Mouse (Mus musculus): ENCODE results near the gene Bcl2. TPM values are rescaled to one million over a fixed set of nuclear protein-coding genes. Genes with fewer than 3 reads are reported as not detected.

Bcl2 gene
- polyA plus RNA-seq, 1 experiment: 5.3 TPM

DNA sequence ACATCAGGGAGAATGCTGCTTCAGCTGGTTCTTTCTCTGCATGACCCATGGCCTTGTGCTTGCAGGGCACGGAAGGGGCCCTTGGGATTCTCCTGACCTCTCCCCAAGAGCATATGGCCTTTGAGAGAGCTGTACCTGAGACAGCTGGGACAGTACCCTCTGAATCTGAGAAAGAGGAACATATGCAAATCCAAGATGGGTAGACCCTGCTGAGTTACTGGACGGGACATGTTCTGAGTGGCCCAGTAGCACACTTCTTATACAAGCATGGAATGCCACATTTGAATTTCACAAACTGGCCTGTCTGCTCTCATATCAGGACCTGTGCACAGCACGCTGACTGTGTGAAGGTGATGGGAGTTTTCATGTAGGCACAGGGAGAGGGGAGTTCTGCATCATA is 31.2 kb downstream of the Bcl2 start:
- no peak overlapping the region for H3K4me3 ChIP-seq (ENCODE audit: insufficient read depth, low read length)
- TF ChIP-seq CTCF (IDR thresholded peaks at IDR 0.05; ENCODE audit: borderline replicate concordance, insufficient read depth, low read length) (no peak), POLR2A (IDR thresholded peaks at IDR 0.05; ENCODE audit: low read depth, low read length) (no peak)
- no peaks in the 10 kb centered on the region for H3K4me1 ChIP-seq (ENCODE audit: control insufficient read depth, insufficient read depth, low read length)
- H3K27ac ChIP-seq (ENCODE audit: insufficient read depth, low read length): no peak overlapping the region

DNA sequence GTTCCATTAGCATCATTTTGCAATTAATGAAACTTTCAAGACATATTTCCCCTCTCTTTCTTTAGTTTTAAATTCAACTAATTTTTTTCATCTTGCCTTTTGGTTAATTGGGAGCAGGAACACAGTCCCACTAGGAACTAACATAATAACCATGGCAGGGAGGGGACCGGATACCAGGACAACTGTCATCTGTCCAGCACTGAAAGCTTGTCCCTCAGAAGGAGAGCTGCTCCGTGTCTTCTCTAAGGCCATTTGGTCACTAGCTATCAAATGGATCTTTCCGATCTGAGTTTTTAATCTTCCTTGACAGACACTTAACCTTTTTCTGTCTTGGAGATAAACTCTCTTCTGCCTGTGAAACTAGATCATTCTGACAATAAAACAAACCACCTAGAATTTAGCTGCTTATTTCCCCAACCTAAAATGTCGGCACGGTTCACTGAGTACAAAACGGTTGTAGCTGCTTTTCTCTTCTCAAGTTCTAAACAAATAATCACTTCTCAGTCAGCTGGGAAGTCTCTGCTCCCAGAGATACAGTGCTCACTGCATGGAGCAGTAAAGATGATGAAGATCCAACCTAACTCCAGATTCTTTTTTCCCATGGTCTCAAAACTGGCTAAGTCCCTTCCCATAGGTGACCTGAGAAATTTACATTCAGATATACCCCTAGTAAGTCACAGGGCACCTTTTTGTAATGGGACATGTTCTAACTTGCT is 34.1 kb downstream of the Bcl2 start:
- no peak overlapping the region for H3K4me3 ChIP-seq (ENCODE audit: insufficient read depth, low read length)
- TF ChIP-seq POLR2A (IDR thresholded peaks at IDR 0.05; ENCODE audit: low read depth, low read length): no peak
- TF ChIP-seq CTCF (IDR thresholded peaks at IDR 0.05; ENCODE audit: borderline replicate concordance, insufficient read depth, low read length): no peak
- no peak overlapping the region for H3K27ac ChIP-seq (ENCODE audit: insufficient read depth, low read length)
- H3K4me1 ChIP-seq (ENCODE audit: control insufficient read depth, insufficient read depth, low read length): no peaks in the 10 kb centered on the region

DNA sequence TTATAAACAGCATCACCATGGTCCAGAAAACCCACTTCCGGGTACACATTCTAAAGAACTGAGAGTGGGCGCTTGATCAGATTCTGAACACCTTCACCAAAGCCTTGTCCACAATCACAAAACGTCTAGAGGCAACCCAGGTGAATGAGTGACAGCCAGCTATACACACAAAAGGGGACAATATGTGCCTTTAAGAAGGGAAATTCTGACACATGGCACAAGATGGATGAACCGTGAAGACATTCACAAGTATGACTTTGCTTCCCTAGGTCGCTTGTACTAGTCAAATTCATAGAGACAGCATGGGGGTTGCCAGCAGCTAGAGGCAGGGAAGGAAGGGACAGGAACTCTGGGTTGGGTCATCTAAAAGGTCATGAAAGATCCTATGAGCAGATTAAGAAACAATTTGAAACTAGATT is 36.0 kb downstream of the Bcl2 start:
- TF ChIP-seq POLR2A (IDR thresholded peaks at IDR 0.05; ENCODE audit: low read depth, low read length) (no peak), CTCF (IDR thresholded peaks at IDR 0.05; ENCODE audit: borderline replicate concordance, insufficient read depth, low read length) (no peak)
- Histone ChIP-seq H3K4me1 (ENCODE audit: control insufficient read depth, insufficient read depth, low read length) (no peaks in the 10 kb centered on the region), H3K27ac (ENCODE audit: insufficient read depth, low read length) (no peak overlapping the region), H3K4me3 (ENCODE audit: insufficient read depth, low read length) (no peak overlapping the region)

DNA sequence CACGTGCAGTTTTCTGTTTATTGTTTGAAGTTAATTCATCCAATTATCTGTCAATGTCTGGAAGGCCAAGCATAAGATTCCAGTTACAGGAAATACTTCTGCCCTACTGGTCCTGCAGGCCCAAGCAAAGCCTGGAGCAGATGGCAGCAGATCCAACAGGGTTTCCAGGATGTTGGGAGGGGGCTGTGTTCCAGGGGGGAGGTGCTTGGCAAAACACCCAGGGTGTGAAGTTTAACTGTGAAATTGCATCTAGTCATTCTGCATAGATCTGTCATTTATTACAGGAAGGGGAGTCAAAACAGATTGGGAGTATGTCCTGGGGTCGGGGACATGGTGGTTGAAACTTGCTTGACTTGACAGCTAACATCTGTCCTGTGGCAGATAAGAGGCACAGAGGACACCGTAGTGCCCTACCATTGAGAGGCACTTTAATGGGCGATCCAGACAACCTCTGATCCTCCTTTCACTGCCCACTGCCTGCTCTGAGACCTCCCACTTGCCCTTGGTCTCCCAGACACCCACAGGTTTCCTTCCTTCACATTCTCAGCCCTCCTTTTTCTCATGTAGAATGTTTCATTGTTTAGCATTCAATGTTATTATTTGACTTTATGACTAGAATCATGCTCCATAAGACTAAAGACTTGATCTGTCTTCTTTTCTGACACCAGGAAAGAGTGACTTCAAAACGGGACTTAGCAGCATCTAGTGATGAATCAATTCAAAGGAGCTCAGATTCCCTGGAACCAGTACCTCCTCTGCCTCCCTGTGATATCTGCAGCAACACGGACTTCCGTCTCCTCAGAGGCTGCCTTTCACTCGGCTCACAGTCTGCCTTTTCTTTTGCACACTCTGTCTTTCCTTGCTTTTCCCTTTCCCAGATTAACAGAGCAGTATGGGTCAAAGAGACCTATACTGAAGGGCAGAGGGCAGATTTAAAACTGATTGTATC is 47.7 kb downstream of the Bcl2 start:
- Histone ChIP-seq H3K4me1 (ENCODE audit: control insufficient read depth, insufficient read depth, low read length) (no peaks in the 10 kb centered on the region), H3K27ac (ENCODE audit: insufficient read depth, low read length) (no peak overlapping the region), H3K4me3 (ENCODE audit: insufficient read depth, low read length) (no peak overlapping the region)
- TF ChIP-seq CTCF (IDR thresholded peaks at IDR 0.05; ENCODE audit: borderline replicate concordance, insufficient read depth, low read length) (no peak), POLR2A (IDR thresholded peaks at IDR 0.05; ENCODE audit: low read depth, low read length) (no peak)

DNA sequence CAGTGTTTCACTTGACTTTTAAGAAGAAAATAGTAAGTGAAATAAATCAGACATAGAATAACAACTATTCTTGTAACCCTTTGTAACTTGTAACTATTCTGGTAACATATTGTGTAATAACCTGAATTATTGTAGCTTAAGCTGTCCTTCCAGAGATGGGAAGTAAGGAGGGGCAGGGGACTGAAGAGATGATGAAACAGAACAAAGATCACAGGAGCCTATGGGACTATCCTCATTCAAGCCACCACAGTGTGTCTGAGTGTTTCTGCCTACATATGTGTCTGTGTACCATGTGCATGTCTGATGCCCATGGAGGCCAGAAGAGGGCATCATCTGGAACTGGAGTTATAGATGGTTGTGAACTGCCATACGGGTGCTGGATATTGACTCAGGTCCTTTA is 49.1 kb downstream of the Bcl2 start:
- no peak overlapping the region for H3K4me3 ChIP-seq (ENCODE audit: insufficient read depth, low read length)
- no peak overlapping the region for H3K27ac ChIP-seq (ENCODE audit: insufficient read depth, low read length)
- no peak for TF ChIP-seq POLR2A (IDR thresholded peaks at IDR 0.05; ENCODE audit: low read depth, low read length)
- no peaks in the 10 kb centered on the region for H3K4me1 ChIP-seq (ENCODE audit: control insufficient read depth, insufficient read depth, low read length)

GRCm38 (mm10) chr1:106662486-106662885 is 51.6 kb downstream of the Bcl2 start:
- H3K27ac ChIP-seq (ENCODE audit: insufficient read depth, low read length): no peak overlapping the region
- no peaks in the 10 kb centered on the region for H3K4me1 ChIP-seq (ENCODE audit: control insufficient read depth, insufficient read depth, low read length)
- H3K4me3 ChIP-seq (ENCODE audit: insufficient read depth, low read length): no peak overlapping the region
- TF ChIP-seq POLR2A (IDR thresholded peaks at IDR 0.05; ENCODE audit: low read depth, low read length) (no peak), CTCF (IDR thresholded peaks at IDR 0.05; ENCODE audit: borderline replicate concordance, insufficient read depth, low read length) (no peak)

- no peak overlapping the region for H3K4me3 ChIP-seq (ENCODE audit: insufficient read depth, low read length)
- no peak overlapping the region for H3K27ac ChIP-seq (ENCODE audit: insufficient read depth, low read length)
- H3K4me1 ChIP-seq (ENCODE audit: control insufficient read depth, insufficient read depth, low read length): no peaks in the 10 kb centered on the region
- TF ChIP-seq CTCF (IDR thresholded peaks at IDR 0.05; ENCODE audit: borderline replicate concordance, insufficient read depth, low read length) (no peak), POLR2A (IDR thresholded peaks at IDR 0.05; ENCODE audit: low read depth, low read length) (no peak)
Observed at GRCm38 (mm10) chr1:106658293-106658847, 55.7 kb downstream of the Bcl2 start.

DNA sequence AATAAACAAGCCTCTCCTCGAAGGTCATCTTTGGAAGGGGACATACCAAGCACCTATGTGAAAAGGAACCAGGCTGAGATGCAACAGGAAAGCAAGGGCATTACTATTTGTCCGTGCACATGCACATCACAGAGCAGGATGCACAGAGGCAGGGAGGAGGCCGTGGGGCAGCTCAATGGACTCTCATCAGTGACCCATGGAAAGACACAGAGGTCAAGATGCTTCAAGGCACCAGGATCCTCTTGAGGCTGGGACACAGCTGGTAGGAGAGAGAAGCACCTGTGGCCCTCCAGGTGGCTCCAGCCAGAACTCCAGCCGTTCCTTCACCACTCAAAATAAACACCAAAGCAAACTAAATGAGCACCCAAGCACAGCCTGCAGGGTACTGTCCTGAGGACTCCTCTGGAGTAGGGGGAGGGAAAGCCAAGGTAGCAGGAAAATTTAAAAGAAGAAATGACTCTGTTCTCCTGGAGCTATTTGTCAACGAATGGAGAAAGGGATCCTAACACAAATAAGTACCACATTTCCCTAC is 57.8 kb downstream of the Bcl2 start:
- no peak for TF ChIP-seq CTCF (IDR thresholded peaks at IDR 0.05; ENCODE audit: borderline replicate concordance, insufficient read depth, low read length)
- TF ChIP-seq POLR2A (IDR thresholded peaks at IDR 0.05; ENCODE audit: low read depth, low read length): no peak
- no peak overlapping the region for H3K4me3 ChIP-seq (ENCODE audit: insufficient read depth, low read length)
- H3K4me1 ChIP-seq (ENCODE audit: control insufficient read depth, insufficient read depth, low read length): no peaks in the 10 kb centered on the region
- no peak overlapping the region for H3K27ac ChIP-seq (ENCODE audit: insufficient read depth, low read length)

DNA sequence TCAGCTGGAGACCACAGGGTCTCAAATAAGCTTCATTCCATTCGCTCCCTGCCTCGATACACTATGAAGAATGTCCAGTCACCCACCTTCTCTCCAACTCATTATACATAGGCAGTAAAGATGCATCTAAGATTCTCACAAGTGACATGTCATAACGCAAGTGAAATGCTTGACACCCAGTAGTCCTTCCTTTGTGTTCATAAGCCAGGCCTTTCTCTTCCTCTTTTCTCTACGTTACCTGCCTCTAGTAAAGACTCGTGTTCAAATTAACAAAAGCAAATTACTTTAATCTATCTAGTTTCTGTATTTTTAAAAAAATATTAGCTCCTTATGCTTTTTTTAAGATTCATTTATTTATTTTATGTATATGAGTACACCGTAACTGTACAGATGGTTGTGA is 59.8 kb downstream of the Bcl2 start:
- Histone ChIP-seq H3K4me1 (ENCODE audit: control insufficient read depth, insufficient read depth, low read length) (no peaks in the 10 kb centered on the region), H3K27ac (ENCODE audit: insufficient read depth, low read length) (no peak overlapping the region), H3K4me3 (ENCODE audit: insufficient read depth, low read length) (no peak overlapping the region)
- TF ChIP-seq POLR2A (IDR thresholded peaks at IDR 0.05; ENCODE audit: low read depth, low read length): no peak
- no peak for TF ChIP-seq CTCF (IDR thresholded peaks at IDR 0.05; ENCODE audit: borderline replicate concordance, insufficient read depth, low read length)
